Mouse (Mus musculus) olfactory bulb, adult 2 months (tissue): ENCODE measurements around the gene Cbln3.

ENCODE experiments used
- CTCF ChIP-seq: fragments of 200-500 bp; IDR thresholded peaks from 2 replicates; pipeline ENCODE4 v1.5.1; 2012; ENCODE audit warnings: low read depth, mild to moderate bottlenecking, low read length, moderate library complexity; ENCODE audit not compliant: insufficient read depth
- POLR2A ChIP-seq: fragments of 200-500 bp; IDR thresholded peaks from 2 replicates; pipeline ENCODE4 v1.6.1; 2012; ENCODE audit warnings: mild to moderate bottlenecking, low read depth, low read length, moderate library complexity; ENCODE audit not compliant: insufficient read depth

DNA sequence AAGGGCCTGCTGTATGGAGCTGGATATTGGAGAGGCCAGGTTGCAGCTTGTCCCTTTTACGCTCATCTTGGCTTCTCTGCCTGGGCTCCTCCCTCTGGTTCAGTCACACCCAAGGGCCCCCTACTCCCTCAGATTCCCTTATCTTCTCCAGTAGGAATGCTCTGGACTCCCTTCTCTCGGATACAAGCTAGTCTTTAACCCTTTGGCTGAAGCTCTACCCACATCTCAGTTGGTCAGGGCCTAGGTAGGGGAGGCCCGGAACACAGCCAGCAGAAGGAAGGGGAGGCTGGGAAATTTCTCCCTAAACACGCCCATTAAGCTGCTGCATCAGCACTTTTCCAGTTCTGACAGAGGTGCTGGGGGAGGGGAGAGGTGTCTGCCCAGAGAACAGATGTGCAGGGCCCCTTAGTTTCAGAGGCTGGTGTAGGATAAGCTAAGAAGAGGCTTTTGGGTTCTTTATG, 29.1 kb downstream of the Cbln3 start:
- TF ChIP-seq CTCF (no peak), POLR2A (no peak)
